Mouse (Mus musculus) c-Kit-positive CD71-positive TER-119-negative erythroid progenitor cells, embryonic 14.5 days (primary cell): ENCODE measurements around the gene Atp2b4.

Source experiments
- DNase-seq: peaks from one replicate; pipeline ENCODE4 v3.0.0-alpha.2; 2013; ENCODE audit warnings: low read depth

Gene Atp2b4

DNA sequence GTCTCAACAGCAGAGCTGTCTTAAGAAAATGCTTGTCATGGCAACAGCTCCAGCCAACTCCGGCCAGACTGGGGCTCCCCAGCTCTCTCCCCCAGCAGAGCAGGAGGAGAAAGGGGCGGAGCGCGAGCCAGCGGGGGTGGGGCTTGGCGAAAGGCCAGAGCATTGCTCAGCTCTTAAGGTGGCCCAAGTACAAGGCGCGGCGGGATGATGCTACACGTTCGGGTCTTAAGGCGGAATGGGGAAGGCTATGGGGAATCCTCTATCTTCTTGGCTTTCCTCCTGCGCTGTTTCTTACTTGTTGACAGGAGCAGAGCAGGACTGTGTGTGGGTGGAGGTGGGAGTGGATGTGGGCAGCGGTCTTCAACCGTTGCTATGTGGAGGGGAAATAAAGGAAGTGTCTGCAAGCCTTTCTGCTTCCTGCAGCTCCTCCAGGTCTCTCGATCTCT lies at the start of gene Atp2b4:
Gene Atp2b4 (minus strand): TSS at position 94 of the 446 bp plus-strand sequence.
- peak; percentile 94 for DNase-seq

DNA sequence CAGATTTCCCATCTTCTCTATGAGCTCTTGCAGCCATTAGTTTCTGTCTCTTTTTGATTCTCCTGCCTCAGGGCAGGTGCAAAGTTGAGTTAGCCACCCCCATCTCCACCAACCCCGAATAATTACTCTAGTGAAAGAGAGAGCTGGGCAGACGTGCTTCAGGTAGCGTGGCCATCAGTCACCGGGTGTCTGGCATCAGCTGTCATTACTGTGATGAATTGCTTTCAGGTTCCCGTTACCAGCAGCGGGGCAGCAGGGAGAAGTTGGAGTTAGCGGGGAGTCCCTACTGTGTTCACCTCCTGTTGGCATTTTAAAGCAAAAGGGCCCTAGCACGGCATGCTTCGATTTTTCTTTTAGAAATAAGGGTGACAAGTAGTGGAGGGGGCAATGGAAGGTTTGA lies 43.9 kb upstream of the Atp2b4 start:
- DNase-seq, result no peak

DNA sequence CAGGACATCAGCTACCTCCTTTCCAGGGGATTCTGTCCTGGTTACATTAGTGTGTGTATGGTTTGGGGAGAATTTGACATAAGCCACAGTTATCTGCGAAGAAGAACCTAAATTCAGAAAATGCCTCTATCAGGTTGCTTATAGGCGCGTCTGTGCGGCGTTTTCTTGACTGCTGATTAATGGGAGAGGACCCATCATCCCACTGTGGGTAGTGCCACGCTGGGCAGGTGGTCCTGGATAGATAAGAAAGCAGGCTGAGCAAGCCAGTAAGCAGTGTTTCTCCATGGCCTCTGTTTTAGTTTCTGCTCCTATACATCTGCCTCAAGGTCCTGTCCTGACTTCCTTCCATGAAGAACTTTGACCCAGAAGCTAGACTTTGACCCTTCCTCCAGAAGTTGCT lies 43.1 kb upstream of the Atp2b4 start:
- no peak for DNase-seq

DNA sequence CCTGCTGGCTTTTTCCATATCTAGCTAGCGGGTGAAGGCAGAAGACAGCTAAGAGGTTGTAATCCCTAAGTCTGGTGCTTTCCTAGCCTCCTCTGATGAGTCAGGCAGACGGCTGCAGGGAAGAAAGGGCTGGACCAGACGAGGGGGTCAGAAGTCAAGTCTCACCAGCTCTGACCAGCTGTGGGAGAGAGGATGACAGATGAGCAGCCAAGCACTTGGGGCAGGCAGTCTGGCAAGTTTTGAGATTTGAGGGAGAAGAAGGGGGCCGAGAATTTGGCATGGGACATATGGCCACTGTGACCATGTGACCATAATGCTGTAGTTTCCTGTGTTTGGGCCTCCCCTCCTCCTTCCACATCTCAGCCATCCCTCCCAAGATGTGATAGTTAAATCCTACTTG lies 42.5 kb upstream of the Atp2b4 start:
- no peak for DNase-seq

DNA sequence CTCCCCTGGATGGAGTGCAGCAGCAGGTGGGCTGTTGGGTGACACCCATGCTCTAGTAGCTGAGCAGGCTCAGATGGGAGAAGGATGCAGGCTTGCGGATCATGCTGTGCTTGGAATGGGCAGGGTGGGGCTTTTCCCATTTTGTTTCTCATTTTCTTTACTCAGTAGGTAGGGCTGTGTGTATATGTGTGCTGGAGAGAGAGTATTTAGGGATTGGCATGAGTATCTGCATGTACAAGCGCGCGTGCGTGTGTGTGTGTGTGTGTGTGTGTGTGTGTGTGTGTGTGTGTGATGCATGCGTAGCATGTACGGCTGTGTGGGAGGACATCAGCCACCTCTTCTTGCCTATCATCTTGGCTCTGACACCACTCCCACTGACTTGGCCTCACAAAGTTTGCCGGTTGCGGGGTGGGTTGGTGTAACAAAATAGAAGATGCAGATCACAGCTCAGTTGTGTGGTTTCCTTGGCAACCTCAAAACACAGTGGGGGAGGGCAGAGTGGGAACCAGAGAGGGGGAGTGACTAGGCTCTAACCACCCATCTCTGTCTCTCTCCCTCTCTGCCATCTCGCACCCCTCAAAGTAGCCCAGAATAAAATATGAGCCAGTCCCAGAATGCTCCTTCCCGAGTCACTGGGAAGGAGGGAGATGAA lies 41.4 kb upstream of the Atp2b4 start:
- DNase-seq, result no peak

DNA sequence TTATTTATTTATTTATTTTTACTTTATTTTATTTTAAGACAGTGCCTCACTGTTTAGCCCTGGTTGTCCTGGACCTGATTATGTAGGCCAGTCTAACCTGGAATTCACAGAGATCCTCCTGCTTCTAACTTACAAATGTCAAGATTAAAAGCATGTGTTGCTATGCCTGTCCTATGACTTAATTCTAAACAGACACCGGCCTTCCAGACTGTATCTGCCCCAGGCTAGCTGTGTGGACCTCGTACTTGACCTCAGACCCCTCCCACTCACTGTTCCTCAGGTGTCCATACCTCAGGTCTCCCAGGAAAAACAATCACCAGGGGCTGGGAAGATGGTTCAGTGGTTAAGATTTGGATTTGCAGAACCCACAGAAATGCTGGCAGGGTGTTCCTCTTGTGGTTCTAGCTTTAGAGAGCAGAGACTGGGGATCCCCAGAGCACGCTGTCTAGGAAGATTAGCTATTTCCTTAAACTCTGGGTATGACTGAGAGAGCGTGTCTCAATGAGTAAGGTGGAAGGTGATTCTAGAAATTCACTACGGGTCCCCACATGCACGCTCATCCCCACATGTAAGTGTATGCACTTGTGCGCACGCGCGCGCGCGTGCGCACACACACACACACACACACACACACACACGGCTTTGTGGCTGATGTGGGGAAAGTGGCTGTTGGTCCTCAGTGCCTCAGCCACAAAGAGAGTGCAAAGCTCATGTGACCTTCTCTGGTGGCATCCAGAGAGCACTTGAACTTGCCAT lies 40.5 kb upstream of the Atp2b4 start:
- no peak for DNase-seq

DNA sequence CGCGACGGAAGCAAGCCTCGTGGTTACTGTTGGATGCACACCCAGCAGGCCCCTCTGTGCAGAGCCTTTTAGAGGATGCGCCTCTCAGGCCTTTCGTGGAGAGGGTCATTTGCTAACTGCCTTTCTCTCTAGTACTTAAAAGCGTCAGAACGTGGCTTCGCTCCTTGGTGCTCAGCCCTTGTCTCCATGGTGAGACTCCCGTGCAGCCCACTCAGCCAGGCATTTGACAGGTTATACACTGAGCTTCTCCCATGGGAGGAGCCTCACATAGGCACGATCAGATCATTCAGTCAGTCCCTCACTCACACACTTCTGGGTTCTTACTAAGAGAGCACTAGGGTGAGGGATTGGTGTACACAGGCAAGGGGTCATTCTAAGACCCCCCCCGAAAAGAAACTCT lies 39.7 kb upstream of the Atp2b4 start:
- DNase-seq, result no peak

DNA sequence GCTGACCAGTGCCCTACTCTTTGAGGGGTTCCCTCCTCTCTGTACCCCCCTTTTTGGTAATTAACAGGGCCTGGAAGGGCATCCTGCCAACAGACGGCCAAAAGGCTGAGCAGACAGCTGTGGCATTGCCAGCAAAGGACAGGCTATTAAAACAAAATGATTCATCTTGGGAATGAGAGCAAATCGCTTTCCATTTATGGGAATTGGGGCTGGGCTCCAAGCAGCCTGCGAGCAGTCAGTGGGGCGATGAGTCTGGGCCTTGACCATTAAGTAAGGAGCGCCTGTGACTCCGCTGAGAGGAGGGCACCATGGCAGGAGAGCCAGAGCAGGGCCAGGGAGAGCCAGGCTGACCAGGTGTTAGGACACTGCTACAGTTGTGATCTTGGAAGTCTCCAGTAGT lies 33.5 kb upstream of the Atp2b4 start:
- no peak for DNase-seq

DNA sequence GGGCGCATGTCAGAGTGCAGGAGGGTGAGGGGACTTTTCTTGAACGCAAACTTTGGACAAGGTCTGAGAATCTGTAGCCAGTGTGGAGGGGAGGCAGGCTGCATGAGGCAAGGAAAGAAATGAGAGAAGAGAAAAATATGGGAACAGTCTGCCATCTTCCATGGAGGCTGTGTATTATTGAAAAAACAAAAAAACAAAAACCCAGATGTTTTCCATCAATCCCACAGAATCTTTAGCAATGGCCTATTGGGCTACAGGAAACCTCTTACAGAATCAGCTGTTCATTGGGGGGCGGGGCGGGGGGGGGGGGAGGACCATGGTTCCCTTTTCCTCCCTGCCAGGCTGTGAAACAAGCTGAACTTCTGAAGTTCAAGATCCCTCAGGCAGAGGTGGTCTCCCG lies 31.9 kb upstream of the Atp2b4 start:
- DNase-seq, result no peak

DNA sequence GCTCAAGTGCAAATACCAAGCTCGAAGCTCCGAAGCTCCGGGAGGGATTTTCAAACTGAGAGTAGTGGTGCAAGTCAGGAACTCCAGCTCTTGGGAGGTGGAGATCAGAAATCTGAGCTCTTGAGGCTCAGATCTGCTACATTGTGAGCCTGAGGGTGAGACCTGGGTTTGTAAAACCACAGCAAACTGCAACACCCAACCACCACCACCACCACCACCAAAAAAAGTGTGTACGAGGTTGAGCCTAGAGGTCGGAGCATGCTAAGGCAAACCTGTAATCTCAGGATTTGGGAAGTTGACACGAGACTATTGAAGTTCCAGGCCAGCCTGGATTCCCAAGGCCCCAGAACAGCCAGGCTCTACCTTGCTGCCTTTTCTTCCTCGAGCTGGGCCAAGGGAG lies 25.4 kb upstream of the Atp2b4 start:
- no peak for DNase-seq

DNA sequence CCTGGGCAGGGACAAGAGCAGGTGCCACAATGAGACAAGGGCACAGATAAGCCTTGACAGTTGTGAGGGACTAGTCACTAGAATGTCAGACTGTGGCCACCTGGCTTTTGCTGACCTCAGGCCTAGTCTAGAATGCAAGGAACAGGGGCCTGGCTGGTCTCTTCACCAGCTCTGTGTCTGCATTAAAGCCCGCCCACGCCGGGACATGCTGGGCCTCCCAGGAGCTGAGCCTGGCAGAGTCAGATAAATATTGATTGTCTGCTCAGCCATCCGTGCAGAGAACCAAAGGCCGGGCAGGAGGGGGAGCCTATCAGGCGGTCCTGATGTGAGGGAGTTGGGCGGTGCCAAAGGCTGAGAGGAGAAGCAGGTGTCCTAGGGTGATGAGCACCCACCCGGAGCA lies 24.7 kb upstream of the Atp2b4 start:
- DNase-seq, result peak; percentile 97

DNA sequence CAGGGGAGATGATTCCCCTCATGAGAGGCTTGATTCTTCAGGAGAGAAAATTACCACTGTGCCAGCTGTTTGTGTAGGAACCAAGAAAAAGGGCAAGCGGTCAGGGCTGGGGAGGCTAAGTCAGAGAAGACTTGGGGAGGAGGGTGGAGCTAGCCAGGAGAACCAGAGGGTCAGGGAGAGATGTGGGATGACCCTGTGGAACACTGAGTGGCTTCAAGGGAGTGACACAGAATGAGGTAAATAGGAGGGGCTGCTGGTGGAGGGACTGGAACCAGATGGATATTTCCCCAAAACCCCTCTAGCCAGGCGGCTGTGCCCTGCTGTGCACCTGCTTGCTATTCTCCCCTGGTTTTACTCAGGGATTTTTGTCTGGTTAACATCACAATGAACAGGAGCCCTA lies 24.3 kb upstream of the Atp2b4 start:
- no peak for DNase-seq

DNA sequence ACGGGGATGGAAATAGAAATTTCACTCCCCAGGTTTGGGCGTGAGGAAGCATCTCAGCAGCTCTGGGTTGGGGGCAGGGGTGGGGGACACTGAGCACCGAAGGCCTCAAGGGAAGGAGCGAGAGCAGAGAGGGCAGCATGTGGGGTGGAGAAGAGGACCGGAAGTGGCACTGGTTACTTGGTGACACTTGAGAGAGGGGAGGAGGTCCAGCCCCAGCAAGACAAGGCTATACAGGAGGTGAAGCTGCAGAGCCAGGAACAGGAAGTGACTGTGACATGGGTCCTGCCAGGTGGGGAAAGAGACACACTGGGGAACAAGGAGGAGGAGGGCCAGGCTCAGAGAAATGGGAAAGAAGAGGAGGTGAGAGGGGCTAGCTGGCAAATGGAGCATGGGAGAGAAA lies 20.3 kb upstream of the Atp2b4 start:
- no peak for DNase-seq

DNA sequence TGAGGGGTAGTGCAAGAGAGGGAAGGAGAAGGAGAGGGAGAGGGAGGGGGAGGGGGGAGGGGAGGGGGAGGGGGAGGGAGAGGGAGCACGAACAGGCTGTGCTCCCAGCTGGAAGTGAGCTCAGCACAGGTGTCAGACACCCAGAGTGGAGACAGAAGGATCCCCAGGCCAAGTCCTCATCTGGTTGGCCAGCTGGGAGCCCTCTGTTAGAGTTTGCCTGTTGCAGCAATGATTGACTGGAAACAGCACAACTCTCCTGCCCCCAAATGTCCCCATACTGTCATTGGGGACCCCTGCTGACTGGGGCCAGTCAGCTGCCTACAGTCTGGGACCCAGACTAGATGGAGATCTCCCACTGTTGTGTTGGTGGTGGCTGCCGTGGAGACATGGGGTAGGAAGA lies 19.3 kb upstream of the Atp2b4 start:
- no peak for DNase-seq

DNA sequence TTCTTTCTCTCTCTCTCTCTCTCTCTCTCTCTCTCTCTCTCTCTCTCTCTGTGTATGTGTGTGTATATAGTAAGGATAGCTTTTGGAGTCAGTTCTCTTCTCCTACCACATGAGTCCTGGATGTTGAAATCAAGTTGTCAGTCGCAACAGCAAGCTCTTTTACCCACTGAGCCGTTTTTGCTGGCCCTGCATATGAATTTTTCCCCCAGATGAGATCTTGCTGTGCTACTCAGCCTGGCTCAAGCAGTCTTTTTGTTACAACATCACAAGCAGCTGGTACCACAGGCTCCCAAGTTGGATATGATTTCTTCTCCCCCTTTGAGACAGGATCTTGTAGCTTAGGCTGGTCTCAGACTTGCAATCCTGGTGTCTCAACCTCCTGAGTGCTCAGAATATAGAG lies 17.7 kb upstream of the Atp2b4 start:
- no peak for DNase-seq

DNA sequence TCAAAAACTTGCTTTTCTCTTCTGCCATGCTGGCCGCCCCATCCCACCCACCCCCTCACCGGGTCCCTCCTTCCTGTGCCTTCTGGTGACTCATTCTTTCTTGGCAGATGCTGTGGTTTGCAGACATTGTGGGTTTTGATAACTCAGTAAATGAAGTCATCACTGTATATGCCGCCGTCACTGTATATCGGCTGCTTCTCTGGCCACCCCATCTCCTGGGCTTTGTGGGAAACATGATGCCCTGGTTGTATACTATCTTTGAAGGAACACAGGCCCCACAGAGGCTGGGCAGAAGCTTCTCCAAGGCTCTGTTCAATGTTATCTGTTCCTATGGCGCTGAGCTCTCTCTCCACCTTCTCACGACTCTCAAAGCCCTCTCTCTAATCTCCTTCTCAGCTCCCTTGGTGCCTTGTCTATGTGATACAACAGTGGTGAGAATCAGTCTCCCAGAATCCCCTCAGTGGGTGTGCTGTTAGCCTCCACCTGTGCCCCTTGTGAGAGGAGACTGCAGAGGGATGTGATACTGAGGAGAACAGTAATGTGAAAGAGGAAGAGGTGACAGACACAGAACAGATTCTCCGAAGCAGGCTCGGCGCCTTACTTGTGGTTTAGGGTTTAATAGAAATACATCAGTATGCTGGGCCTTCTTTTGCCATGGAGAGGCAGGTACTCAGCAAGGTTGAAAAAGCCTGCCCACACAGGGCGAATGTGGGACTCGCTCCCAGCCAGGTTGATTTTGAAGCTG lies 15.1 kb upstream of the Atp2b4 start:
- peak; percentile 66 for DNase-seq

DNA sequence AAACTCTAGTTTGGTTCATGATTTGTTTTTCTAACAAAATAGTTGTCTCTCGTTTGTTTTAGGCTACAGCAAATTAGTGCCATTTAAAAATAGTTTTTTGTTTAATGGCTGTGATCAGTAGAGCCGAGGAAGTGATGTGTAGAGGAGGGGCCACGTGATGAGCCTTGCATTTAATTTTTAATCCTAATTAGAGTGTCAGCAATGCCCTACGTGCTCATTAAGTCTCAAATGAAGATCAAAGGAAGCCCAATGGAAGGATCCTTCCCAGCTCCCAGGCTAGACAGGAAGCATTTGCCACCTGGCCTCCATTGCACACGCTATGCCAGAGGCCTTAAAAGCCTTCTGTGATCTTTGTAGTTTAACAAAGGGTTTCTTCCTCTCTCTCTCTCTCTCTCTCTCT lies 8.5 kb upstream of the Atp2b4 start:
- DNase-seq, result no peak

DNA sequence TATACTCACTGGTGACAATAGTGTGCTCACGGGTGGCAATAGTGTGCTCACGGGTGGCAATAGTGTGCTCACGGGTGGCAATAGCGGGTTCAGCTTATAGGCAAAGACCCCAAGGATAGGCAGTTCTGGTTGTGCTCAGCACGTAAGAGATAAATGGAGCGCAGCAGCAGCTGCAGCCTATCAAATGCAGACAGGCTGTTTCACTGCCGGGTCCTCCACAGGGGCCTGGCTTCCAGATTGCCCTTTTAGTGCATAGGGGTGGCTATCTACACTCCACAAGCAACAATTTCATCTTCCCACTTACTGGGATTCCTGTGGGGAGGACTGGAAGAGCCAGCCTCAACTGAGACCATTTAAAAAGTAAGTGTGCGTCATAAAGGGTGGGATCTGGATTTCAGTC lies 7.2 kb upstream of the Atp2b4 start:
- no peak for DNase-seq

DNA sequence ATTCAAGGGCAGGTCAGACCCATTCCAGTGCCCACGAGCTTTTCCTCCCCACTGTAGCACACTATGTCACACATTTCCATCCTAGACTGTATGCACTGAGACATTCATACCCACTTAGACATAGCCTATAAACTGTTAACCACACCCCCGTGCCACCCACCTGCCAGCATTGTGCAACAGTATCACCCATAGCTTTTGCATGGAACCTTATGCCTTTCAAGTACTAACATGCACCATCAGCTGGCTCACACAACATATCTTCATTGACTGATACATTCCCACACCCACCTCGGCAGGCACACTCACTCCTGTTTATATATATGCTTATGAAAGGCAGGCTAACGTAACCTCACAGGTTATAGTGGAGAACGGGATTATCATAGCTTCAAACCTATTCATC lies 902 bp upstream of the Atp2b4 start:
- no peak for DNase-seq

DNA sequence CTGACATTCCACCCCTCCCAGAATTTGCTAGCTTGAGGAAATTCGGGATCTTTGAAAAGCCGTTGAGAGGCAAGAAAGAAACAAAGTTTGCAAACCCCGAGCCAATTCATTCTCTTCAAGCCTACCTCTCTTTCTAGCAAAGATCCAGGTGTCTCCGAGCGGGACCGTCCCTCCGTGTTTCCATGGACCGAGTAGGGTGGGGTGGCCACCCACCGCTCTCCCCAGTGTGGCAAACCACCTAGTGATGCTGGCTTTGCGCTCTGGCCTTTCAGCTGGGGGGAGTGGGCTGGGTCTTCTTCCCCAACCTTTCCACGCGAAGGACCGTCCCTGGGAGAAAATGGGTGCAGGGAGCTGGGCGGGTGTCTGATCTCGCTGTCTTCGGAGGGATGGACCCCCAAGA lies 329 bp downstream of the Atp2b4 start:
- no peak for DNase-seq

DNA sequence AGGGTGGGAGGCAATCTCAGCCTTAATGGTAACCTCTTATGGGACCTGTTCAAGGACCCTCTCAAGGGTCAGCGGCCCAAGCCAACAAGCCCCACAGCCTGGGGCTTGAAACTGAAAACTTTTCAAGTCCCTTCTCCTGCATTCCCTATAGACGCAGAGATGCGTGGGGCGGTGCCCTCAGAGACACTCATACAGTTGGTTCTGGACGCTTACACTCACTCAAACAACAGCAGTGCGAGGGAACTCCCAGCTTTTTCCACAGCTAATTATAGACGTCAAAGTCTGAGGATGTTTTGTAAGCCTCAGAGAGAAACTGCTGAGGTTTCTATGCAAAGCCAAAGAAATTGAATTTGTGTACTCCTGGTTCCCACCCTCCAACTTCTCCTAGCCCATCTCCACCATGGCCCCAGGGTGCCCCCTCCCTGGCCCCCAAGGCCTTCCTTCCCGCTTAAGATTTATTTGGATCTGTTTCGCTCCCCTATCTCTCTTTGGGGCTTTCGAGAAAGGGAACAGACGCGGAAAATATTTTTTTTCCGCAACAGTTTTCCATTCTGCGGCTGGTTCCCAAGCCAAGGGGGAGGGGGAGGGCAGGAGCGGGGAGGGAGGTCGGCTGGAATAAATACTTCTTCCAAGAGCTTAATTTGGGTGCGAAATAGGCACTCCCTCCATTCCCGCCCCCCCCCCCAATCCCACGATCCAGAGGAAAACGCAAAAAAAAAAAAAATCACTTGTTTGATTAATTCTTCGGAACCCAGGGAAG lies 975 bp downstream of the Atp2b4 start:
- DNase-seq, result peak; percentile 56

DNA sequence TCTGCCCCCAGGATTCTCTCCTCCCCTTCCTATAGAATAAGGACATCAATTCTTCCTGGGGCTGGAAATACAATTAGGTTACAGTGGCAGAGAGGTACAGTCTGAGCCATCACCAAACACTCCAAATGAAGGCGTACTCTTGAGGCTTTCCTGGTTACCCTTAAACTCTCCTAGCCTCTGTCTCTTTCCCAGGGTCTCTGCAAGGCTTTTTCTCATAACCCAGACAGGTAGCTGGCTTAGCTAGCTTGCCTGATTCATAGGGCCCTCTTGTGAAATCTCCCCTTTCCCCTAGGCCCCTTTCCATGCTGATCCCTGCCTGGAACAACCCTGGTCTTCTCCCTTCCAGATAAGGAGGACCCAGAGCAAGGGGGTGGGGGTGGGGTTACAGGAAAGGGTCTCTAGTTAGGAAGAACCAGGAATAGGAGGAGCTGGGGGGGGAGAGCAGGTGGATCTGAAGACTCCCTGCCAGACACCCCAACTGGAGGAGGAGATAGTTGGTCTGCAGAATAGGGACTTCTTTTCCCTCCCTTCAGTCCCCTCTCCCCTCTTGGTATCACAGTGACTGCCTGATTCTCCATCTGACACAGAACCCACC lies 1.9 kb downstream of the Atp2b4 start:
- DNase-seq, result no peak
